Mouse (Mus musculus) liver, adult 2 months (tissue): ENCODE results near the gene Aplnr.

Experiments used
- CTCF ChIP-seq: fragments of 200-500 bp; IDR thresholded peaks from 2 replicates; pipeline ENCODE4 v1.5.1; 2011; ENCODE audit warnings: low read depth, low read length, control low read depth
- POLR2A ChIP-seq: fragments of 200-500 bp; IDR thresholded peaks from 2 replicates; pipeline ENCODE4 v1.6.1; 2011; ENCODE audit warnings: low read length, control low read depth; ENCODE audit not compliant: insufficient read depth; ENCODE audit errors: extremely low read depth

DNA sequence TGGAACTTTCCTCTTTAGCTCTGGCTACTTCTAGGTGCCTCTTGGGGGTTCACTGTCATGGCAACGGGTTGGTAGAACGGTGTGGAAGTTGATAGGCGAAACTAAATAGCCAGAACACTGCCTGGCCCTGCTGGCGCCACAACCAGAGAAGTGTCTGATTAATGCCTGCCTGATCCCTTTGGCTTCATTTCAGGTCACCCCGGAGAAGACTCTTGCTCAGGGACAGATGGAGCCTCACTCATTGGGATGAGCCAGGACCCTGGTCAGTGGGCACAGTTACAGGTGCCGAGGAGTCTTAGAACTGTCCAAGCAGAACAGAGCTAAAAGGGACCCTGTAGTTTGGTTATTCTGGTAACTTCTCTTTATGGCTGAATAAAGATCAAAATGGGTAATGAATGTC lies 37.5 kb downstream of the Aplnr start:
- TF ChIP-seq POLR2A (no peak), CTCF (no peak)
